Mouse (Mus musculus): ENCODE data around the gene Gm20888.
"Not testable (repeated sequence)": the region's sequence is repeated elsewhere in the genome, so short reads cannot be mapped to it uniquely, and the experiment has no call there.

The Gm20888 gene

DNA sequence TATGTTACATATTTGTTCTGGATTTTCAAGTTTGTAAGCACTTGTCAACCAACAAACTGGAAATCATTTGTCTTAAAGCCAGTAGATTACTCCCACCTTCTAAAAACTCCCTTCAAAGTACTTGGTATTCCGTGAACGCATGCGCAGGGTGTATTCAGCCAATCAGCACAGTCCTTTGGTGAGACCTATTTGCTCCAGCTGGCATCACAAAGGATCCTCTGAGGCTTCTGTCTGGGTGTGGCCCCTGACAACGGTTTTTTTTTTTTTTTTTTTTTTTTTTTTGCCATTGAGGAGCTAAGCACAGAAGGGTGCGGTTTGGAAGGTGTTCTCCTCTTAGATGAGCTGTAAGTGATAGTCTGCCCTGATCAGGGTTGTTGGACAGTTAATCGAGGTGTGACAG, at the start of gene Gm20888:
Gene Gm20888, plus strand, starts transcription at position 301 of the 400 bp plus-strand sequence.
- not testable (repeated sequence) for DNase-seq (ENCODE audit: low read depth, low spot score)
